Mouse (Mus musculus) frontal cortex, postnatal 10 days (tissue): ENCODE results near the gene Arhgap29.

Experiments used
- DNase-seq, 2 experiments: peaks; one replicate each; pipeline ENCODE4 v3.0.0; 2022; ENCODE audit warnings: low spot score in 2 of 2, mixed read lengths in 1 of 2

The Arhgap29 gene

DNA sequence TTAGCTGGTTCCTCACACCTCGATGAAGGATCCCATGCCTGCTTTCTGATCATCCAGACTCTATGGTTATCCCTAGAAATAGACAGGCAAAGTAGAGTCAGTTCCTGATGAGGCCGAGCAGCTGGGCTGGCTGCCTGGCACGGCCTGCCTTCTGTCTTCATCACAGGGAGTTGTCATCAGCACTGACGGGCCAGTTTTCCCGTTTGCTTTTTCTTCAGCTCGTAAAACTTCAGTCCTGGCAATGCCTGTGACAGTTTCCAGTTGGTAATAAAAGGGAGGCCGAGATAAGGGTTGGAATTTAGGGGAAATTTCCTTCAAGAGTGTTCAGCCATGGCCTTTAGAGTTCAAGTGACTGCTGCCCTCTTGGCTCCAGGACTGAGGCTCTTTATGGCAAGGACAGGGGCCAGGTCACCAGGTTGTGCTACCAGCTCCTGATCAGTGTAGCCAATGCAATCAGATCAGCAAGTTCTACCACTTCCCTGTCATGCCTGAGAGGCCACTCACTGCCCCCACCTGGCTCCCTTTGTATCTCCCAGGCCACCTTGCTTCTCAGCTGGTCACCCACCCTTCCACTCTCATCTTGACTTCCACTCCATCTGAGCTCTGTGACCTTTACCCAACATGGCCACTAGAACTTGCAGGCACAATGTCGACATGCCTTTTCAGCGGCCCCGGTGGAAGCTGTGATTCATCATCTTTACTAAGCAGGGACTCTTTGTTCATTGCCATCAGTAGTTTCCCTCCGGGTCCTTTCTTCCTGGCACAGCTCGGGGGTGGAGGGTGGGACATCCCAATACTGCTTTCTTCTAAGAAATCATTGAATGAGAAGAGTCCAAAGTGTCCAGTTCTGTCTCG lies 112.4 kb downstream of the Arhgap29 start:
- no peak for DNase-seq
